Mouse (Mus musculus): Measurements from ENCODE around the gene Rps6kb2. TPM values are rescaled to one million over a fixed set of nuclear protein-coding genes. Genes with fewer than 3 reads are reported as not detected.

The Rps6kb2 gene
- total RNA-seq, 1 experiment, result 19.7 TPM

GRCm38 (mm10) chr19:4191528-4192250 is 28.5 kb upstream of the Rps6kb2 start, which contains the start of gene Ppp1ca:
TSS of gene Ppp1ca (plus strand) at chr19:4192065.
- in situ Hi-C loops (cut with MboI; ENCODE audit: low sequenced_read_pairs in 2 of 2, unreplicated experiment in 2 of 2), result no loop called here
- TF ChIP-seq MAFK (IDR thresholded peaks at IDR 0.05; ENCODE audit: insufficient read depth, low read depth, low read length) (no peak), ZC3H11A (IDR thresholded peaks at IDR 0.05; ENCODE audit: borderline replicate concordance, low read depth, low read length) (no peak), CHD2 (IDR thresholded peaks at IDR 0.05; ENCODE audit: low read depth, low read length) (no peak)
- peaks cover 36% of the 10 kb centered on the region for H3K36me3 ChIP-seq (ENCODE audit: control insufficient read depth, insufficient read depth, low read length, poor library complexity, severe bottlenecking)
- H3K27ac ChIP-seq (ENCODE audit: insufficient read depth, low read depth, low read length, poor library complexity, severe bottlenecking), result peak within 1 kb of the TSS; percentile 83
- peak within 1 kb of the TSS; percentile 93 to 97 for H3K4me3 ChIP-seq (ENCODE audit: insufficient read depth in 1 of 2, low read depth in 1 of 2, low read length in 2 of 2, poor library complexity in 1 of 2, severe bottlenecking in 1 of 2)
- H3K9me3 ChIP-seq (ENCODE audit: control insufficient read depth, insufficient read depth, low read depth, low read length), result no peaks in the 10 kb centered on the region
- peaks cover 2 to 17% of the 10 kb centered on the region in 2 experiments; a peak in 3 of 4 replicates for H3K4me1 ChIP-seq (ENCODE audit: control insufficient read depth in 2 of 2, insufficient read depth in 2 of 2, low read length in 2 of 2, poor library complexity in 1 of 2)
- peak; percentile 94 for DNase-seq (ENCODE audit: low read depth, low spot score)
- peak within 1 kb of the TSS; percentile 97 for H3K9ac ChIP-seq (ENCODE audit: insufficient read depth, low read depth, low read length, poor library complexity, severe bottlenecking)

- Histone ChIP-seq H3K36me3 (ENCODE audit: control insufficient read depth, insufficient read depth, low read length, poor library complexity, severe bottlenecking) (peaks cover 28% of the 10 kb centered on the region), H3K4me3 (ENCODE audit: insufficient read depth in 1 of 2, low read depth in 1 of 2, low read length in 2 of 2, poor library complexity in 1 of 2, severe bottlenecking in 1 of 2) (peak within 1 kb of the TSS; percentile 93 to 97), H3K4me1 (ENCODE audit: control insufficient read depth in 2 of 2, insufficient read depth in 2 of 2, low read length in 2 of 2, poor library complexity in 1 of 2) (peaks cover 2 to 17% of the 10 kb centered on the region in 2 experiments; a peak in 3 of 4 replicates), H3K27ac (ENCODE audit: insufficient read depth, low read depth, low read length, poor library complexity, severe bottlenecking) (peak within 1 kb of the TSS; percentile 83), H3K9me3 (ENCODE audit: control insufficient read depth, insufficient read depth, low read depth, low read length) (no peaks in the 10 kb centered on the region), H3K9ac (ENCODE audit: insufficient read depth, low read depth, low read length, poor library complexity, severe bottlenecking) (peak within 1 kb of the TSS; percentile 97)
- in situ Hi-C loops (cut with MboI; ENCODE audit: low sequenced_read_pairs in 2 of 2, unreplicated experiment in 2 of 2), result no loop called here
- no peak for TF ChIP-seq HCFC1 (IDR thresholded peaks at IDR 0.05; ENCODE audit: borderline replicate concordance, insufficient read depth, low read length)
- TF ChIP-seq MAFK (IDR thresholded peaks at IDR 0.05; ENCODE audit: insufficient read depth, low read depth, low read length), result no peak
- TF ChIP-seq ZC3H11A (IDR thresholded peaks at IDR 0.05; ENCODE audit: borderline replicate concordance, low read depth, low read length), result no peak
- TF ChIP-seq ZNF384 (IDR thresholded peaks at IDR 0.05; ENCODE audit: low read depth, low read length), result no peak
- TF ChIP-seq CHD2 (IDR thresholded peaks at IDR 0.05; ENCODE audit: low read depth, low read length), result no peak
- no peak for DNase-seq (ENCODE audit: low read depth, low spot score)
These were observed 27.7 kb upstream of the Rps6kb2 start, which contains the start of gene Tbc1d10c for GRCm38 (mm10) chr19:4190831-4191334. TSS of gene Tbc1d10c (minus strand) at chr19:4191284.

- H3K27ac ChIP-seq (ENCODE audit: insufficient read depth, low read depth, low read length, poor library complexity, severe bottlenecking), result no peak overlapping the region
- H3K9ac ChIP-seq (ENCODE audit: insufficient read depth, low read depth, low read length, poor library complexity, severe bottlenecking), result no peak overlapping the region
- in situ Hi-C loops (cut with MboI; ENCODE audit: low sequenced_read_pairs in 2 of 2, unreplicated experiment in 2 of 2), result no loop called here
- H3K4me1 ChIP-seq (ENCODE audit: control insufficient read depth in 2 of 2, insufficient read depth in 2 of 2, low read length in 2 of 2, poor library complexity in 1 of 2), result peaks cover 6 to 25% of the 10 kb centered on the region in 2 experiments; a peak in 3 of 4 replicates
- H3K36me3 ChIP-seq (ENCODE audit: control insufficient read depth, insufficient read depth, low read length, poor library complexity, severe bottlenecking), result peaks cover 10% of the 10 kb centered on the region
- no peak for DNase-seq (ENCODE audit: low read depth, low spot score)
- H3K4me3 ChIP-seq (ENCODE audit: insufficient read depth in 1 of 2, low read depth in 1 of 2, low read length in 2 of 2, poor library complexity in 1 of 2, severe bottlenecking in 1 of 2), result no peak overlapping the region
- no peaks in the 10 kb centered on the region for H3K9me3 ChIP-seq (ENCODE audit: control insufficient read depth, insufficient read depth, low read depth, low read length)
- TF ChIP-seq ZC3H11A (IDR thresholded peaks at IDR 0.05; ENCODE audit: borderline replicate concordance, low read depth, low read length) (no peak), CHD2 (IDR thresholded peaks at IDR 0.05; ENCODE audit: low read depth, low read length) (no peak), HCFC1 (IDR thresholded peaks at IDR 0.05; ENCODE audit: borderline replicate concordance, insufficient read depth, low read length) (no peak), ZNF384 (IDR thresholded peaks at IDR 0.05; ENCODE audit: low read depth, low read length) (no peak), MAFK (IDR thresholded peaks at IDR 0.05; ENCODE audit: insufficient read depth, low read depth, low read length) (no peak)
These were observed 26.0 kb upstream of the Rps6kb2 start for GRCm38 (mm10) chr19:4189051-4189620.

GRCm38 (mm10) chr19:4187303-4187702 is 24.1 kb upstream of the Rps6kb2 start:
- H3K9me3 ChIP-seq (ENCODE audit: control insufficient read depth, insufficient read depth, low read depth, low read length), result no peaks in the 10 kb centered on the region
- H3K4me3 ChIP-seq (ENCODE audit: insufficient read depth in 1 of 2, low read depth in 1 of 2, low read length in 2 of 2, poor library complexity in 1 of 2, severe bottlenecking in 1 of 2), result no peak overlapping the region
- H3K9ac ChIP-seq (ENCODE audit: insufficient read depth, low read depth, low read length, poor library complexity, severe bottlenecking), result no peak overlapping the region
- TF ChIP-seq CHD2 (IDR thresholded peaks at IDR 0.05; ENCODE audit: low read depth, low read length), result no peak
- no peak for TF ChIP-seq ZNF384 (IDR thresholded peaks at IDR 0.05; ENCODE audit: low read depth, low read length)
- TF ChIP-seq ZC3H11A (IDR thresholded peaks at IDR 0.05; ENCODE audit: borderline replicate concordance, low read depth, low read length), result no peak
- TF ChIP-seq HCFC1 (IDR thresholded peaks at IDR 0.05; ENCODE audit: borderline replicate concordance, insufficient read depth, low read length), result no peak
- no peak for TF ChIP-seq MAFK (IDR thresholded peaks at IDR 0.05; ENCODE audit: insufficient read depth, low read depth, low read length)
- H3K4me1 ChIP-seq (ENCODE audit: control insufficient read depth in 2 of 2, insufficient read depth in 2 of 2, low read length in 2 of 2, poor library complexity in 1 of 2), result peaks cover 4 to 19% of the 10 kb centered on the region in 2 experiments; a peak in 3 of 4 replicates
- in situ Hi-C loops (cut with MboI; ENCODE audit: low sequenced_read_pairs in 2 of 2, unreplicated experiment in 2 of 2), result no loop called here
- no peaks in the 10 kb centered on the region for H3K36me3 ChIP-seq (ENCODE audit: control insufficient read depth, insufficient read depth, low read length, poor library complexity, severe bottlenecking)
- no peak overlapping the region for H3K27ac ChIP-seq (ENCODE audit: insufficient read depth, low read depth, low read length, poor library complexity, severe bottlenecking)
- no peak for DNase-seq (ENCODE audit: low read depth, low spot score)
